Mouse (Mus musculus) spleen, adult 2 months (tissue): ENCODE measurements around the gene Adm.

Source experiments
- CTCF ChIP-seq: fragments of 200-500 bp; IDR thresholded peaks from 2 replicates; pipeline ENCODE4 v1.5.1; 2011; ENCODE audit warnings: mild to moderate bottlenecking, inconsistent platforms; ENCODE audit not compliant: insufficient read depth, insufficient read length, insufficient replicate concordance; ENCODE audit errors: extremely low read depth
- POLR2A ChIP-seq: fragments of 200-500 bp; IDR thresholded peaks from 2 replicates; pipeline ENCODE4 v1.6.1; 2011; ENCODE audit warnings: low read depth, low read length, inconsistent platforms

DNA sequence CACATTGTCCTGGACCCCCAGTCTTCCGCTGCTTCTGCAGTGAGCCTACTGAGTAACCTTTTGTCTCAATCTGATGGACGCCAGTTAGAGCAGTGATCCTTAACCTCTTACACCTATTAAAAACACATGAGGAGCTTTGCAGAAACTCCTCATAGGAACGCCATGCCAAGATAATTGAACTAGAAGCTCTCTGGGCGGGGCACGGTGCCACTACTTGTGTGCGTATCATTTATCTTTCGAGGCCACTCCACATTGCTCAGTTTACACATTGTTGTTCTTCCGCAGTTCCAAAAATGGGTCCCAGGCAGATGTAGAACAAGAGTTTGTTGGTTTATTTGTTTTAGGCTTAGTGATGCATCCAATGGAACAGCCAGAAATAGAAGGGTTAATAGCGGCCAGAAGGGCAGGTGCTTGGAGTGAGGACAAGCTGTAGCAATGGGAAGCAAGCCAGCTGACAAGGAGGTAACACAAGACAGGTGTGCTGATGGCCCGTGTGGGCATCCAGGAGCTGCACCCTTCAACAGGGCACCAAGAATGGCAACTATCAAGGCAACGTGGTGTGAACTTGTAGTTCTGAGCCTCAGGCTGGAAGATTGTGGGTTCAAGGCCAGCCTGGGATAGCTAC, 11.9 kb downstream of the Adm start:
- TF ChIP-seq CTCF (no peak), POLR2A (no peak)
